Mouse (Mus musculus) cerebellum, postnatal 4 days (tissue): ENCODE data around the gene Rac2.

Source experiments
- DNase-seq, 2 experiments: peaks; one replicate each; pipeline ENCODE4 v3.0.0; 2022; ENCODE audit warnings: low spot score in 2 of 2, mixed read lengths in 1 of 2

Gene Rac2

DNA sequence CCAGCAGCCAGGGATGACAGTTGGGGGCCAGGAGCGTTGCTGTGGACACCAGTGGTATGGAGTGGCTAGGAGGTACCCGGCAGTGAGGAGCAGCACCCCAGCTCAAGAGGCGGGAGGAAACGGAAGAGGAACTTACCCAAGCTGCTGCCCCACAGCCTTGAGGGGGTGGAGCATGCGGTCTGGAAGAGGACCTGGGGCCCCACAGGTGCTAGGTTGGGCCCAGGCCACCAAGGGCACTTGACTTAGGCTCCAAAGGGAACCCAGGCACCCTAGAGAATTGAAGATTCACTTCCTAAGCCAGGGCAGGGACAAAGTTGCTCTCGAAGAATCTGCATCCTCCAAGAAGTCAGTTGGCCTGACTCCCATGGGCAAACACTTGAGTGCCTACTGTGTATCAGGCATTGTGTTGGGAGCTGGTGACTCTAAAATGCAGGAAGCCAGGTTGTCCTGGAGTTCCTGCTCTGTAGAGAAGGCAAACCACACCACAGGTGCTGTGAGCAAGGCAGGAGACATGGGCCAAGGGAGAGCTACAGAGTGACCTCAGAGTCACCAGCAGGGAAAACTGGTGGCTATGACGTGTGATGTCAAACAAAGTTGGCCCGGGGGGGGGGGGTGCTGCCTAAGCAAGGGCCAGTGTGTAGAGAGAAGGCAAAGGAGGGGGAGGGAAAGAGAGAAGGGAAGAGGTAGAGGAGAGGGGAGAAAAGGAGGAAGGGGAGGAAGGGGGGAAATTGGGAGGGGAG, at the start of gene Rac2:
Gene Rac2 (minus strand): TSS at position 126 of the 740 bp plus-strand sequence.
- DNase-seq = no peak

DNA sequence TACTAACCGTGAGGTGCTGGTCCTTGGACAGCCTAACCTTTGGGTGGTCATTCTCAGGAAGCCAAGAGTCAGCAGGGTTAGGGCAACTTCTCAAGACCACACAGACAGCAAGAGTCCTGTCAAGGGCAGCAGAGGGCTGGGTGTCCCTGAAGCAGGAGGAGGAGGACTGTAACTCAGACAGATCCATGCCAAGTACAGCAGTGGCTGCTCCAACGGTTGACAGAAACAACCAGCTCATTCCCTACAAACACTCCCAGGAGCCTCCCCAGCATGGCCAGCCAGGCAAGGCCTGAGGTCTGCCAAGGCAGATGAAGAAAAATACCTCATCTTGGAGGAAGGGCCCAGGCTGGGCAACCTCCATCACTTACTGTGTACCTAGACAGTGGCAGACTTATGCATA, 44.4 kb upstream of the Rac2 start:
- DNase-seq = no peak

DNA sequence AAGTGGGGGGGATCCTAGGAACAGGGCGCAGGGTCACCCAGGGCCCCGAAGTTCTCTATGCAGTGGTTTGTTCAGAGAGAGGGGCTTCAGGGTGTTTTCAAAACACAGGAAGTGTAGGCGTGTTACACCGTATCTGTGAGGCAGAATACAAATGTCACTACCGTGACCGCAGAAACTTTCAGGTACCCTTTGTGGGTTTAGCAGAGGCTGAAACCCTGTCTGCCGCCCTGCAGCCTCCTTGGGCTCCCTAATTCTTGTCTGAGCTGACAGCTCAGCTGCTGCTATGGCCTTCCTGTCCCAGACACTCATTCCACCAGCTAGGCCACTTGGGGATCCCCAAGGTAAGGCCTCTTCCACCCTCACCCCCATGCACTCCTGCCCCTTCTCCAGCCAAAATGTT, 42.0 kb upstream of the Rac2 start:
- DNase-seq = no peak

DNA sequence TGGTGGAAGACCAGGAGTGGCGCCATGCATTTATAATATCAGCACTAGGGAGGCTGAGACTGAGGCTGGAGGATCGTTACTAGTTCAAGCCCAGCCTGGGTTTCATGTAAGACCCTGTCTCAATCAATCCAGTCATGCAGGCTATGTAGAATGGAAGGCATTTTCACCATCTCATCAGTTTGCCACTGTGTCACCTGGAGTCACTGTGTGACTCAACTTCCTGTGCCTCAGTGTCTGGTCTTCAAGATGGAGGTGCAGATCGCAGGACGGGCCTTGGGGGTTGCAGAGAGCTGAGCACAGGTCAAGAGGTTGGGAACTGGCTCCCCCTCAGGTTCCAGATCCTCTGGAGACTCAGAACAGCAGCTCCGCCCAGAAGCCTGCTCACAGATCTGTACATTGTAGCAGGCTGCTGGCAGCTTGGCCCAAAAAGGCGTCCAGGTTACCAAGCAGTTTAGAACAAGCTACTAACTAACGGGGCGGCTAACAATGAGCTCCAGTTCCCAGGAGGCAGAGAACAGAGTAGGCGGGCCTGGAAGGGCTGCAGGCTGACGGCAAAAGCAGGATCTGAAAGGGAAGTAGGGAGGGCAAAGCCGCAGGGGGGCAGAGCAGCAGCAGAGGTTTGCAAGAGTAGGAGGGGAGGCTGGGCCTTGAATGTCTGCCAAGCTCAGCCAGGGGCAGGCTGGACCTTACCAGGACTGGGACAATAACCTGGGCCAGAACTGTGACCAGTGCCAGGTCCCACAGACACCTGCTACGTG, 38.3 kb upstream of the Rac2 start:
- DNase-seq = no peak

DNA sequence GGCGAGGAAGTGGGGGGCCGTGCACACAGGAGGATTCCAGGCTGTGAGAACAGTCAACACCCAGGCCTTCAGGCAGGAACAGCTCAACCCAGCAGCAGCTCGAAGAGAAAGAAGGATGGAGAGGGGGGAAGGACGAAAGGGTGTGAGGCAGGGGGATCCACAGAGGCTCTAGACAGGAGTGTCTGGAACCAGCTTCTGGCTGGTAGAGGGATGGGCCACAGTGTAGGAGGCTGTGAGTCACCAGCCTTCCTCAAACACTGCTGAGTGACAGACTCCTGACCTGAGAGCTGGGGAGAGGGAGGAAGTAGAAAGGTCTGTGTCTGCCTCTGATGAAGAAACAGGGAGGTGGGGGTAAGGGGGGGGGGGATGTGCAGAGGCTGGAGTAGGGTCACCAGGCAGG, 34.9 kb upstream of the Rac2 start:
- DNase-seq = no peak

DNA sequence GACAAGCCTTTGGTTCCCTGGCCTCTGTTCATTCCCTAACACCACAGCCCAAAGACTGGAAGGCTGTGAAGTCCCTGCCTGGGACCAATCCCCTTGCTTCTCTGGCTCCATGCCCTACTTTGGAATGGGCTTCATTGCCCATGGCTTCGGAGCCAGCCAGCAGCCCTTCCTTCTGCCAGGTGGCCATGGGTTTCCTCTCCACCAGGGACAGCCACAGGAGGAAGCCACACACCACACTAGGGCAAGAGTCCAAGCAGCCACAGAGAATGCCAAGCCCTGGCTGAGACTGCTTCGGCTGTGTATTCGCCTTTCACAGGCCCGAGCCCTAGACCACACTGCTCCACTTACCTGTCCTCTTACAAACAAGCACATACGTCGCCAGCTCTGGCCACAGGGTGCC, 33.5 kb upstream of the Rac2 start:
- DNase-seq = peak; percentile 46 to 82

DNA sequence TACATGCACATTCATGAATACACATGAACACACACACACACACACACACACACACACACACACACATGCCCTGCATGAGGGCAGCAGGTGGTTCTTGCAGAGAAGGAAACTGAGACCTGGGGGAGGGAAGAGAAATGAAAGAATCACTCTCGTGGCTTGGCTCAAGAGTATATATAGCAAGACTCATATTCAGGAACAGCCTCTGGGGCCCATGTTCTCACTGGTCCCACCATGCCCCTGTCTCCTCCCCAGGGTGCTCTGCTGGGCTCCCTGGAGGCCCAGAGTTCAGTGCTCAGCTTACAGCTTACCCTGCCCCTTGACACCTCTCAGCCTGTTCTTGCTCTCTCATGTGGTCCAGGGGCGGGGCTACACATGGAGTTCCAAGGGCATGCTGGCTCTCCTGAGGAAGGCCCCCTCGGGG, 32.8 kb upstream of the Rac2 start:
- no peak for DNase-seq

DNA sequence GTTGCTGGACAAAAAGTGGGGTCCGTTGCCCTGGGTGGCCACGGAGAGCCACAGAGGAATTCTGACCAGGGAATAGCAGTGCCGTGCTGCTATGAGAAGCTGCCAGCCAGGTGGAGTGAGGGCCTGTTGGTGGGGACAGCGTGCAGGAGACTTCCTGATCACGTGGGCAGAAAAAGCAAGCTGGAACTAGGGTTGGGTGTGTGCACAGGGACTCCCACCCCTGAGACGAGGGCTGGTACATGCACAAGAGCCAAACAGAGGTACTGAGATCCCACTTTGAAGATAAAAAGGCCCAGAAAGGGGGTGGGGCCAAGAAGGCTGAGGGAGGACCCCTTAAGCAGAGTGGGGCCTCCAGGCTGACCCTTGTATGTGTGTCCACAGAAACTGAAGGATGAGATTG, 31.7 kb upstream of the Rac2 start:
- DNase-seq = no peak

DNA sequence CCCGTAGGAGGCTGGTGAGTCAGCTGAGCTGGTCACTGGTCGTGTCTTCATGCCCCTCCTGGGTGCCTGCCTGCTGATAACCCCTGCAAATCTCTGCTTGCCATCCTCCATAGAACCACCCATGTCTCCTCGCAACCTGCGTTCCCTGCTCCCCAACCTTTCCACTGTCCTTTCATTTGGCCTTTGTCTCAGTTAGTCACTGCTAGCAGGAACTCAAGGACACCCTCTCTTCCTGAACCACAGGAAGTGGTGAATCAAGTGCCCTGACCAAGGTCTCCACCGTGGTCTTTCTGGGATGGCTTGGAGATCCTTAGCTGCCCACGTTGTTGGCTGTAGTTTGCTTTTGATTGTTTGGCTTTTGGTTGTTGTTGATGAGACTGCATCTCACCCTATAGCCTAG, 28.6 kb upstream of the Rac2 start:
- DNase-seq = no peak

DNA sequence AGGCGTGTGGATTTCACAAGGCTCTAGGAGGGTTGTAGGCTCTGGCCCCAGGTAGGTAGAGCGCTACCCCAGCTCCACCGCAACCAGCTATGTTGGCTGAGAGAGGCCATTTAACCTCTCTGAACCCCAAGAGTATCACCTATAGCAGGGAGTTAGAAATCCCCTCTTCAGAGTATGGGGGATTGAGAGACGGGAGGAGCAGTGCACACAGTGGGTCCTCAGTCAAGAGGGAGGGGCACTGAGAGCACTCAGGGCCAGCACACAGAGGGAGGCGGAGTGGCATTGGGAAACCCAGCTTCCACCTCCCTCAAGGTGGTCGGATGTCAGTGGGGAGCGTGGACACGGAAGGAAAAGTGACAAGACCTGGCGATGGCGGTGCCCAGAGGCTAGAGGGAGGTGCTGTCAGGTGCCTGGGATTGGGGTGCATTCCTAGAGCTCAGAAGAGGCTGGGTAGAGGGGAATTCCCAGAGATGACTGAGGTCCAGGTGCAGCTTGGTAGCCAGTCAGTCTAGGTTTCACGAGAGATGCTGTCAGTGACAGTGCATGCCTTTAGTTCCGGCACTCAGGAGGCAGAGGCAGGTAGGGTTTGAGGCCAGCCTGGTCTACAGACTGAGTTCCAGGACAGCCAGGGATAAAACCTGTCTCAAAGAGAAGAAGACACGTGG, 27.1 kb upstream of the Rac2 start:
- no peak for DNase-seq

DNA sequence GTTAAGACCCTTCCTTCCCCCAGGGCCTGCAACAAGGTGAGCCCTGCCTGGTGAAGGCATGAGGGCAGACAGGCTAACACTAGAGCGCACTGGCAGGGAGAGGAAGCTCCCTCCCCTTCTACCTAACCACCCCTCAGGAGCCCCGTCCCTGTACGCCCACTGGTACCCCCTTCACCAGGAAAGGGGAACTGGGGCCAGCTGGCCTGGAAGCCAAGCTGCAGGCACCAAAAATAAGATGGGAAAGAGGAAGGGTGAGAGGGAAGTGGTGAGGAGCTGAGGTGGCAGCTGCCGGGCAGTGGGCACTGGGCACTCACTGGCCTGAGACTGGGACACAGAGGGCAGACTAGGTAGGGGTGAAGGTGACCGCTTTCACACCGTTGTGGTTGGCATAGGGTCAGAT, 26.5 kb upstream of the Rac2 start:
- DNase-seq = no peak

DNA sequence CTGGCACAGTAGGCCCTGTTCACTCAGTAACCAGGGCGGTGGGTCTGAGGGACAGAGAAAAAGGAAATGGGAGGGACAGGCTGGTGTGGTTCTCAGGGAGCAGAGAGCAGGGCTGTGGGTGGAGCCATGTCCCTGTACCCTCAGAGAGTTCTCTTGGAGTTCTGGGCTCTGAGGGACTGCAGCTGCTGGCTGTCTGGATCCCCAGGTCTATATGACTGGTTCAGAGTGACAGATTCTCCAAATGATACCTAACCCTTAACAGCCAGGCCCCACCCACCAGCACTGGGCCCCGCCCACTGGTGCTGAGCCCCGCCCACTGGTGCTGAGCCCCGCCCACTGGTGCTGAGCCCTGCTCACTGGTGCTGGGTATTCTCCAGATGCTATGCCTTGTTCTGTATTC, 25.1 kb upstream of the Rac2 start:
- DNase-seq = no peak

DNA sequence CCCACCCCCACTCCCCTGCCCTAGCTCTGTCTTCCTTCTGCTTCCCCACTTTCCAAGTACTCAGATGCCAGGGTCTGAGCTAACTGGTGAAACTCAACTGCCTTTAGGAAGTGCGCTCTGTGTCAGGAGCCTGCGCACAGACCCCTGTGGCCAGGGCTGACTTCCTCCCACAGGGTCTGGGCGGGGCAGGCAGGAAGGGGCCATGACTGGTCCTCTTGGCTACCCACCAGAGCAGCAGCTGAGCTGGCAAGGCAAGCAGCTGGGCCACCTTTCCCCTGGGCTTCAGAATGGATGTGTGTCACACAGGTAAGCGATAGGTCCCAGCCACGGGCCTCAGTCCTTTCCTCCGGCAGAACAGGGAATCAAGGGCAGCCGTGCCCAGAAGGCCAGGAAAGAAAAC, 24.3 kb upstream of the Rac2 start, which contains the start of gene Cyth4:
Gene Cyth4 (plus strand): TSS at position 134 of the 400 bp plus-strand sequence.
- no peak for DNase-seq

DNA sequence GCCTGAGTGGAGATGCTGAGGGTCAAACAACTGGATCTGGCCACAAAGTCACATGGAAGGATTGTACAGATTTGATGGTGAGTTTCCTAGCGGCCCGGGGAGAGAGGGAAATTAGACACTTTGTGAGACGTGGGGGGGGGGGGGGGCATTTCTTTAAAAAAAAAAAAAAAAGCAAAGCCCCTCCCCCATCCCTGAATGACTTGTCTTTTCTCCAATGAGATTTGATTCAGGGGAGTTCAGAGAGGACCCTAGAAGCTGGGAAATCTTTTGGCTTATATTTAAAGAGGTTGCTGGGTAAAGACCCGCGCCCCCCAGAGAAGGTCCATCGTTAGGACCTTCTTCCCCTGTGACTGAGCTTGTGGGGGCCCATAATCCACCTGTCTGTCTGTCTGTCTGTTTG, 23.9 kb upstream of the Rac2 start:
- DNase-seq = no peak

DNA sequence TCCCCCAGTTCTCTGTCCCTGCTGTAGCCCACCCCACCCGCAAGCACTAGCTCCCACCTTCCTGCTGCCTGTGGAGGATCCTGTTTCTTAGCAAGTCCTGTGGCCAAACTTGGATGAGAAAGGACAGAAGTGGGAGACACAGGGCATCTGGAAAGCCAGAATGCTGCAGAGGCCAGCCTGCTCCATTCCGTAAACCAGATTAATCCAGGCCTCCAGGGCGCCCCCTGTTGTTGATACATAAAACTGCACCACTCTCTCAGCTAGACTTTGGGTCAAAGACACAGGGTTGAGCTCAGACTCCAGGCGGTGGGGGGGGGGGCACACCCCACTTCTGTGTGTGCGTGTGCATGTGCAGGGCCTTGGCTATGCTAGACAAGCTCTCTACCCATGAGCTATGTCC, 22.9 kb upstream of the Rac2 start:
- DNase-seq = no peak

DNA sequence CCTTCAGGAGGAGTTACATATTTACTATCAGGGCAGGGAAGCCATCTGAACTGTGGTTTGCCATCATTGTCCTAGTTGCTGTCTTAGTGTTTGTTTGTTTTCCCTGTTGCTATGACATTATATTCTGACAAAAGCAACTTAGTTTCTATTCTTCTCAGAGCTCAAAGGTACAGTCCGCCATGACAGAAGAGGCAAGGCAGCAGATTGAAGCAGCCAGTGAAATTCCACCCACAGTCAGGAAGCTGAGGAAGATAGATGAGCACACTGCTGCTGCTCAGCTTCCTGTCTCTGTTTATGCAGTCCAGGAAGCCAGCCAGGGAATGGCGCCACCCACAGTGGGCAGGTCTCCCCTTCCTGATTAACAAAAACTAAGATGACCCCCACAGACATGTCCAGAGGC, 22.2 kb upstream of the Rac2 start:
- no peak for DNase-seq

DNA sequence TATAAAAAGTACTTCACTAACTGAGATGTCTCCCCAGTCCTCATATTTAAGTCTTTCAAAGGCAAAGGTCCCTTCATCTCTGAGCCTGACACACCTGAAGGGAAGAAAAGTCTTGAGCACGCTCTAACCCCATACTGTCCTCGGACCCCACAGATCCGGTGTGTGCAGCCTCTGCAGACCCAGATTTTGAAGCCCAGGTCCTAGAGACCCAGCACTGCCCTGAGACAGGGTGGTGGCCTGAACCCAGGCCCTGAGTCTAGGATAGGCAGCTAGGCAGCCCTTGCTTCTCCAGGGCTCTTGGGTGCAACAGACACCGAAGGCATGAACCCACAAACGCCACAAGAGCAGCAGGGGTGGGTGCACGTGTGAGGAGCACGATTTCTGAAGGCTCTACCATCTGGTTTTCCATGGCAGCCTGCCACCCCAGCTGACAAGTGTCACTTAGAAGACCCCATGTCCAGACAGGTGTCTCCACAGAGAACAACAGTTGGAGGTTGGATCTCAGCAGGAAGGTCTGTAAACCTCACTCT, 21.4 kb upstream of the Rac2 start:
- no peak for DNase-seq

DNA sequence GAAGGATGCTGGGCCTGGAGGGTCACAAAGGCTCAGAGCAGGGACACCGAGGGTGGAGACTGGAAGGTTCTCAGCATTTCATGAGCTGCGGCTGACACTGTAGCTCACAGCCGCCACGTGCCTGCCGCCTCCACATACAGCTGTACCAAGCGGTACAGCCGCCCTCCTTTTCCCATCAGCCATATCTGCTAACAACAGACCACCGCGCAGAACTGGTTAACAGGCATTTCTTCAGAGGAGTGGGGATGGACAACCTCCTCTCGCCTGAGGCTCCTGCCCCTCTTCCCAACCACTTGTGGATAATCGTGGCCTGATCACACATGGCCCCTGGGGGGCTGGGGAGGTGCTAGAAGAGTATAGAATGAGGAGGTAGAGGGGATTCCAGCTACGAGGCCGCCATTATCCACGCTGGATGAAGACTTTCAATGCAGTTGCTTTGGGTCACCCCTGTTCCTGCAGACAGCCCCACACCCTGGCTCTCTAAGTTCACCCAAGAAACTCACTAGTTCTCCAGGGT, 19.9 kb upstream of the Rac2 start:
- DNase-seq = no peak

DNA sequence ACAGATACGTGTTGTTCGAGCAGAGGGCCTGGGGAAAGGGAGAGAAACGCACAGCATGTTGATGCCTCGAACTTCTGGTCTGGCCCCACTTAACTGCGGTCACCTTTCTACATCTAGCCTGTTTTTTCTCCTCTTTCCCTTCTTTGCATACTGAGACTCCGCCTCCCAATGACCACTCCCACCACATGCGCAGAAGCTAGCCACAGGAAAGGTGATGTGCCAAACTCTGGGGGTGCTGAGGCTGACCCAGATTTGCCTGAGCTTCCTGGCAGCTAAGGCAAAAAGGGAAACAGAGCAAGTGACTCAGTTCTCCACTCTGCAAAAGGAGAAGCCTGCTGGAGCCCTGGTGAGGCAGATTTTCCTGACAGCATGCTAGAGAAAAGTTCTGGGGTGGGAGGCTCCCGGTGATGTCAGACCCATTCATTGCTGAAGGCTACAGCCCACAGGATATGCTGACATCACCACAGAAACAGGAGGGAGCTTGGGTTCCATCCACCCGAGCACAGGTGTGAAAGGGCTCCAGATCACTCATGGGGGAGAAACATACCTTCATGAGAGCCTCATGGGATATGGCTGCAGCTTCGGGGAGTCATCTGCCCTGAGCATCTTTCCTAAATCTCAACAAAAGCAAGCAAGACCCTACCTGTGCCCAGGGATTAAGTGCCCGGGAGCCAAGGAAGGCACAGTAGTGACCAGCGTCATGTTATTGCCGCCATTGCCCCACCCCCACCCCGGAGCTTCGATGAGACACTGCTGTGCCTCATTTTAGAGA, 19.3 kb upstream of the Rac2 start:
- no peak for DNase-seq

DNA sequence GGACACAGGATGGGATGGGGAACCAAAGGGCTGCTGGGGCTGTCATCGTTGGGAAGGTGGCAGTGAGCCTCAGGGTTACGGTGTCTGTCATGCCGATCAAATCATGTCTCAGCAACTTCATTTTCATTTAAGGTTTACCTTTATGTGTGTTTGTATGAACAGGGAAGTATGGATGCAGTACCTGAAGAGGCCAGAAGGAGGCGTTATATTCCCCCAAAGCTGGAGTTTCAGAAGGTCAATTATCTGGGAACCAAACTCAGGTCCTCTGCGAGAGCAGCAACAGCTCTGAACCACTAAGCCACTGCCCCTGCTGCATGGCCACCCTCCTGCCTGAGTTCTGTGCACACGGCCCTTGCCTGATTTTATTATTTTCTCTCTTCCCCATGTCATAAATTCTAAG, 18.2 kb upstream of the Rac2 start:
- DNase-seq = no peak

DNA sequence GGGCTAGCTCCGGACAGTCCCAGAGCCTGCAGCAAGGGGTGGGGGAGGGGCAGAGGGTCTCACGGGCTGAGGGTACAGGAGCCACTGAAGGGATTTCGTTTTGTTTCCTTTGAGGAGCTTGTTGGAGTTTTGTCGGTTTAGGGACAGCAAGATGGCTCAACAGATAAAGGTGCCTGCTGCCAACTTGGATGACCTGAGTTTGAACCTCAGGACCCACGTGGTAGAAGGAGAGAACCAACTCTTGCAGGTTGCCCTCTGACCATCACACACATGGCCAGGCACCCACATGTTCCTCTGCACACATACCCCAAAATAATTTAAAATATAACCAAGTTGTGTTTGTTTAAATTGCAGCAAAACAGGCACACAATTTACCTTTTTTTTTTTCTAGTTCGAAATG, 17.4 kb upstream of the Rac2 start:
- no peak for DNase-seq

DNA sequence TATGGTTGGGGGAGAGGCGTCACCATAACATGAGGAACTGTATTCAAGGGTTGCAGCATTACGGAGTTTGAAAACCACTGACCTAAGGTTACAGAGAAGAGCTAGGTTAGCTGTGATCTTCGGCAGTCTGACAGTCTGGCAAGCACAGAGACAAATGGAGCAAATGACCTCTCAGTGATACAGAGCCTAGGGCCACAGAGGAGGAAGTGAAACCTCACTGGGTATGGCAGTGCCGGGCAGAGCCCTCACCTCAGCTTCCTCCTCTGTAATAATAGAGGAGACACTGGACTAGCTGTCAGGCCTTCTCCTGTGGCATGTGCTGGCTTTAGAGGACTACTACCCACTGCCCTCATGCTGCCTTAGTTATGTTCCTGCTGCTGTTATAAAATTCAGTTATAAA, 16.3 kb upstream of the Rac2 start:
- no peak for DNase-seq
